Mouse (Mus musculus): ENCODE results near the gene Bpifb6. TPM values are rescaled to one million over a fixed set of nuclear protein-coding genes. Genes with fewer than 3 reads are reported as not detected.

Gene Bpifb6
- polyA plus RNA-seq, 1 experiment: 0.21 TPM

- Histone ChIP-seq H3K27me3 (ENCODE audit: control insufficient read depth, insufficient read depth, low read length) (no peaks in the 10 kb centered on the region), H3K27ac (ENCODE audit: control insufficient read depth, insufficient read depth, low read depth, low read length) (no peak overlapping the region), H3K36me3 (ENCODE audit: control insufficient read depth, insufficient read depth, low read length) (no peaks in the 10 kb centered on the region), H3K4me1 (ENCODE audit: control insufficient read depth, insufficient read depth, low read length) (peaks cover 11% of the 10 kb centered on the region), H3K4me3 (ENCODE audit: control insufficient read depth, low read depth, low read length) (no peak overlapping the region)
- peak; percentile 49; the same call in 1 of the 2 replicates for TF ChIP-seq CTCF (IDR thresholded peaks at IDR 0.05; ENCODE audit: control insufficient read depth, insufficient read depth, insufficient replicate concordance, low read depth, low read length)
- no peak for TF ChIP-seq POLR2A (IDR thresholded peaks at IDR 0.05; ENCODE audit: control insufficient read depth, low read depth, low read length)
Measured at GRCm38 (mm10) chr2:153952897-153953296, 52.7 kb downstream of the Bpifb6 start.

GRCm38 (mm10) chr2:153953836-153954235 lies 53.6 kb downstream of the Bpifb6 start:
- Histone ChIP-seq H3K27me3 (ENCODE audit: control insufficient read depth, insufficient read depth, low read length) (no peaks in the 10 kb centered on the region), H3K36me3 (ENCODE audit: control insufficient read depth, insufficient read depth, low read length) (no peaks in the 10 kb centered on the region), H3K4me3 (ENCODE audit: control insufficient read depth, low read depth, low read length) (no peak overlapping the region), H3K4me1 (ENCODE audit: control insufficient read depth, insufficient read depth, low read length) (peaks cover 11% of the 10 kb centered on the region), H3K27ac (ENCODE audit: control insufficient read depth, insufficient read depth, low read depth, low read length) (no peak overlapping the region)
- no peak for TF ChIP-seq POLR2A (IDR thresholded peaks at IDR 0.05; ENCODE audit: control insufficient read depth, low read depth, low read length)
- peak; percentile 55; the same call in 1 of the 2 replicates for TF ChIP-seq CTCF (IDR thresholded peaks at IDR 0.05; ENCODE audit: control insufficient read depth, insufficient read depth, insufficient replicate concordance, low read depth, low read length)

Other genes starting within 250 kb of the Bpifb6 start
- 1.1 and 1.2 TPM in 2 replicates for gene Dnmt3c, start 203.7 kb upstream of the Bpifb6 start, polyA plus RNA-seq (2012; rRNA removed)
- 6.3 and 8.2 TPM in 2 replicates for gene Mapre1, start 159.1 kb upstream of the Bpifb6 start, polyA plus RNA-seq (2012; rRNA removed)
- gene Efcab8, start 120.5 kb upstream of the Bpifb6 start, polyA plus RNA-seq (2012; rRNA removed): 41.4 and 46.4 TPM in 2 replicates
- gene Sun5, start 29.3 kb upstream of the Bpifb6 start, polyA plus RNA-seq (2012; rRNA removed): 255 and 271 TPM in 2 replicates
- 7.2 and 7.7 TPM in 2 replicates for gene Bpifb2, start 25.3 kb upstream of the Bpifb6 start, polyA plus RNA-seq (2012; rRNA removed)
- 5.0 and 5.4 TPM in 2 replicates for gene Bpifb3, start 17.8 kb downstream of the Bpifb6 start, polyA plus RNA-seq (2012; rRNA removed)
- gene Bpifb4, start 37.8 kb downstream of the Bpifb6 start, polyA plus RNA-seq (2012; rRNA removed): 0.33 and 0.64 TPM in 2 replicates
- 7.6 and 9.6 TPM in 2 replicates for gene Bpifa6, start 74.6 kb downstream of the Bpifb6 start, polyA plus RNA-seq (2012; rRNA removed)
- gene Bpifa2, start 107.9 kb downstream of the Bpifb6 start, polyA plus RNA-seq (2012; rRNA removed): 0.11 TPM in 1 of 2 replicates, not detected in the other
- 195 and 226 TPM in 2 replicates for gene Bpifa3, start 229.9 kb downstream of the Bpifb6 start, polyA plus RNA-seq (2012; rRNA removed)
- 0.83 and 0.93 TPM in 2 replicates for gene Bpifa1, start 242.5 kb downstream of the Bpifb6 start, polyA plus RNA-seq (2012; rRNA removed)

All from testis, adult 2 months (tissue).